Mouse (Mus musculus) cerebellum, adult 2 months (tissue): ENCODE measurements around the gene Uqcrq. TPM values are rescaled to one million over a fixed set of nuclear protein-coding genes. Genes with fewer than 3 reads are reported as not detected.

Experiments
- DNase-seq, 2 experiments: peaks; one replicate each; pipeline ENCODE4 v3.0.0; 2021
- H3K27ac ChIP-seq: fragments of 200-500 bp; 2 replicates; pipeline ENCODE4 v1.5.1; 2012; ENCODE audit warnings: low read length, control low read depth, inconsistent platforms; ENCODE audit not compliant: insufficient read depth
- H3K27me3 ChIP-seq: fragments of 200-500 bp; 2 replicates; pipeline ENCODE4 v1.6.1; 2012; ENCODE audit warnings: inconsistent platforms, mild to moderate bottlenecking, low read length, moderate library complexity; ENCODE audit not compliant: control insufficient read depth, insufficient read depth
- H3K4me1 ChIP-seq: fragments of 200-500 bp; 2 replicates; pipeline ENCODE4 v1.6.1; 2011; ENCODE audit warnings: low read length; ENCODE audit not compliant: control insufficient read depth, insufficient read depth
- H3K4me3 ChIP-seq: fragments of 200-500 bp; replicated peaks from 2 replicates; pipeline ENCODE3; 2011; ENCODE audit warnings: mild to moderate bottlenecking, low read depth, low read length, control low read depth; ENCODE audit not compliant: insufficient read depth
- CTCF ChIP-seq: fragments of 200-500 bp; IDR thresholded peaks from 2 replicates; pipeline ENCODE4 v1.5.1; 2011; ENCODE audit warnings: low read depth, mild to moderate bottlenecking, control low read depth, low read length, moderate library complexity, borderline replicate concordance; ENCODE audit not compliant: insufficient read depth
- POLR2A ChIP-seq: fragments of 200-500 bp; IDR thresholded peaks from 2 replicates; pipeline ENCODE4 v1.6.1; 2011; ENCODE audit warnings: low read length, control low read depth, borderline replicate concordance; ENCODE audit not compliant: insufficient read depth
- WGBS: fragments of 180-500 bp; shearing (Covaris S2); methylation state at CpG from one replicate; pipeline ENCODE4 v1.1.7; 2018; 5-methylcytosine and 5-hydroxymethylcytosine counted together
- polyA plus RNA-seq: library from polyadenylated mRNA; depleted of rRNA; stranded (reverse); fragments of >200 nt; gene quantifications from 2 replicates; pipeline ENCODE4 v1.2.3, GENCODE M21; 2012

Gene Uqcrq
- polyA plus RNA-seq, 1 experiment = 454 TPM

DNA sequence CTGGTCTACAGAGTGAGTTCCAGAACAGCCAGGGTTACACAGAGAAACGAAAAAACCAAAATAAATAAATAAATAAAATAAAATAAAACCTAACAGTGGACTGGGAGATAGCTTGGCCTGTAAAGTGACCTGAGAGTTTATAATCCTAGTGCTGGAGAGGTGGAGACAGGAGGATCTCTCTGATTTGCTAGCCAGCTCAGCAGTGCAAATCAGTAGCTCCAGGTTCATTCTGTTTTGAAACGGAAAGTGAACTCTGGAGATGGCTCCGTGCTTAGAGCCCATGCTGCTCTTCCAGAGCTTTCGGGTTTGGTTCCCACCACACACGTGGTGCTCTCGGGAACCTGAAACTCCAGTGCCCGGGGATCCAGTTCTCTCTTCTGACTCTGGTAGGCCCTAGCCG lies 17.4 kb upstream of the Uqcrq start:
- no peak for DNase-seq
- no peaks in the 10 kb centered on the region for H3K27me3 ChIP-seq
- H3K4me1 ChIP-seq = peaks cover 20% of the 10 kb centered on the region
- H3K27ac ChIP-seq = no peak overlapping the region
- 80% methylated on average over 8 of the region's 8 CpGs for WGBS
- no peak for TF ChIP-seq CTCF
- no peak for TF ChIP-seq POLR2A
- H3K4me3 ChIP-seq = no peak overlapping the region

DNA sequence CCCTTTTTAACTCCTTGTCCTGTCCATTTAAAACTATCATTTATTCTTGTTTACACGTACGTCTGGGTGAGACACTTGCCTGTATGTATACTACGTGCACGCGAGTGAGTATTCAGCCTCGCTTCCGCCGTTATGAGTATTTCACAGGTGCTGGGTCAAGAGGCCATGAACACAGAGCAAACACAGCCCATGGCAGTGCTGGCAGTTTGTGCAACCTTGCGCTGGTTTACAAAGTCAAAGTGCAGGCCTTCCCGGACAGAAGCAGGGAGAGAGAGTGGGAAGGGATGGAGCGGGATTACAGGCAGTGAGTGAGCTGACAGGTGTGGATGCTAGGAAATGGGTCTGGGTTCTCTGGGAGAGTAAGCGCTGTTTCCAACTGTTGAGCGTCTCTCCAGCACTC lies 15.6 kb upstream of the Uqcrq start:
- DNase-seq = no peak
- no peak overlapping the region for H3K4me3 ChIP-seq
- peaks cover 12% of the 10 kb centered on the region; the same call in 1 of the 2 replicates for H3K4me1 ChIP-seq
- WGBS = 95% methylated on average over 13 of the region's 13 CpGs
- TF ChIP-seq POLR2A (no peak), CTCF (no peak)
- no peak overlapping the region for H3K27ac ChIP-seq
- no peaks in the 10 kb centered on the region for H3K27me3 ChIP-seq

DNA sequence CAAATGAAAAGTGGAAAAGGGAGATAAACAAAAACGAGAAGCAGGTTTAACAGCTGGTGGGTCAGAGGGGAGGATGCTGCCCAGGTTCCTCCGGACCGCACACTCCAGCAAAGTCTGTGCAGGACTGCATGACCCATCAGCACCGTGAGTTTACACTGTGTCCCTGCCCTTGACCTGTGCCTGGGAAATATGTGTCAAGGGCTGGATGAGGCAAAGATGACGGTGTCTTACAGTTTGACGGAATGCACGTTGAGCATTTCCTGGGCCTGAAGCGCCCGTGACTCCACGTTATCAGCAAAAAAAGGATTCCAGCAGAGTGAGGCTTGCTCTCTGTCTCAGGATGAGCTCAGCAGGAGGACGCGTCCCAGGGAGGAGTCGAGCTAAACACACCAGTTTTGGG lies 14.9 kb upstream of the Uqcrq start:
- no peak overlapping the region for H3K27ac ChIP-seq
- no peak overlapping the region for H3K4me3 ChIP-seq
- 86% methylated on average over 13 of the region's 13 CpGs for WGBS
- peaks cover 8% of the 10 kb centered on the region; the same call in 1 of the 2 replicates for H3K4me1 ChIP-seq
- no peak for DNase-seq
- TF ChIP-seq POLR2A (no peak), CTCF (no peak)
- no peaks in the 10 kb centered on the region for H3K27me3 ChIP-seq

DNA sequence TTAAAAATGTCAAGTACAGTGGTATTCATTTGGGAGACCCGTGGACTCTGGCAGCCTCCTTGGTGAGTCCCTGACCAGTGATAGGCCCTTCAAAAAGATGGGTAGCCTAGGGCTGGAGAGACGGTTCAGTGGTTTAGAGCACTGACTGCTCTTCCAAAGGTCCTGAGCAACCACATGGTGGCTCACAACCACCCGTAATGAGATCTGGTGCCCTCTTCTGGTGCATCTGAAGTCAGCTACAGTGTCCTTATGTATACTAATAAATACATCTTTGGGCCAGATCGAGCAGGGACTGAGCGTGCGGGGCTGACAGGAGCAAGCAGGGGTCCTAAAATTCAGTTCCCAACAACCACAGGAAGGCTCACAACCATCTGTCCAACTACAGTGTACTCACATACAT lies 13.2 kb upstream of the Uqcrq start:
- Histone ChIP-seq H3K27ac (no peak overlapping the region), H3K4me3 (no peak overlapping the region), H3K4me1 (no peaks in the 10 kb centered on the region), H3K27me3 (no peaks in the 10 kb centered on the region)
- 11% methylated on average over 6 of the region's 6 CpGs for WGBS
- peak; percentile 61 for TF ChIP-seq CTCF
- TF ChIP-seq POLR2A = no peak
- peak; percentile 49 to 52 for DNase-seq

DNA sequence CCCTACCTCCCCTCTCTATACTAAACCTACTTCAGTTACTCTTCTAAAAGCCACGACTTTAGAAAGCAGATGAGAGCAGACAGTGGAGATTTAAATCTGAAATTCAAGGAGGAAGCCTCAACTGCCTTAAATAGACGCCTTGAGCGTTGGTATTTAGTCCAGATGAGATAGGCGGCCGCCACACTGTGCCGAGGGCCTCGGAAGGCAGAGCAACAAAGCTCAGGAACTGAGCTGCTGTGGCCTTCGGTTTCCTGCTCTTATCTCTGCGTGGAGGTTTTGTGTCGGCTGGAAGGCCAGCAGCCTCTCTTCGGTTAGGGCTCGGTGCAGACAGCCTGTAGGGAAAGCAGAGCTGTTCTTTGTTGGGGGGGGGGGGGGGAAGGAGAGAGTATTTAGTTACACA lies 11.3 kb upstream of the Uqcrq start:
- Histone ChIP-seq H3K4me3 (no peak overlapping the region), H3K27me3 (no peaks in the 10 kb centered on the region), H3K4me1 (no peaks in the 10 kb centered on the region), H3K27ac (no peak overlapping the region)
- WGBS = 55% methylated on average over 12 of the region's 12 CpGs
- no peak for TF ChIP-seq CTCF
- no peak for TF ChIP-seq POLR2A
- no peak for DNase-seq

DNA sequence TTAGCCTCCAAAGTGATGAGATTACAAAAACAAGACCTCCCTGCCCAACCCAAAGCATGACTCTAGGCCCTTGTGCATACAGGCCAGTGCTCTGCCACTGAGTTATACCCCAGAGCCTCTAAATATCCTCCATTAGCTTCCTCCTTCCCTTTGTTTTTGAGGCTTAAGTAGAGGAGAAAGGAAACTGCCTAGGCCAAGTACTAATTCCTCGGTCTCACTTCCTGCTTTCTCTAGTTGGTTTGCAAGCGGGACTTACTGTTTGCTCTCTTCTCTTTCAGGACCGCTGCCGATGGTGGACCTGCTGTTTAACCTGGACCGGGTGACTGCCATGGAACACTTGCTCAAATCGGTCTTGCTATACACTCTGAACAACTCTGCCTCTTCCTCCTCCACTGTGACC lies 5.7 kb upstream of the Uqcrq start:
- TF ChIP-seq POLR2A (no peak), CTCF (no peak)
- Histone ChIP-seq H3K27me3 (no peaks in the 10 kb centered on the region), H3K4me3 (no peak overlapping the region), H3K27ac (no peak overlapping the region), H3K4me1 (no peaks in the 10 kb centered on the region)
- 91% methylated on average over 6 of the region's 6 CpGs for WGBS
- no peak for DNase-seq

DNA sequence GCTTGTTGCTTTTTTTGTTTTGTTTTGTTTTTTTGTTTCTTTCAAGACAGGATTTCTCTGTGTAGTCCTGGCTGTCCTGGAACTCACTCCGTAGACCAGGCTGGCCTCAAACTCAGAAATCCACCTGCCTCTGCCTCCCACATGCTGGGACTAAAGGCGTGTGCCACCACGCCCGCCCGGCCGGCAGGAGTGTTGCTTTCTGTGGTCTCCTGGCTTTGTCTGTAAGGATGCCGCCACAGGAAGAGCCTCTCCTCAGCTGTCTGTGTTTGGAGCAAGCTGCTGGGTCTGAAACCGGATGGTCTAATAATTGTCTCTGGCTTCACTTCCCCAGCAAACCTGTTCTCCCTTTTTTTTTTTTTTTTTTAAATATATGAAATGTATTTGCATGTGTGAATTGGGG lies 4.9 kb upstream of the Uqcrq start:
- no peak for TF ChIP-seq POLR2A
- TF ChIP-seq CTCF = no peak
- 85% methylated on average over 8 of the region's 8 CpGs for WGBS
- DNase-seq = no peak

DNA sequence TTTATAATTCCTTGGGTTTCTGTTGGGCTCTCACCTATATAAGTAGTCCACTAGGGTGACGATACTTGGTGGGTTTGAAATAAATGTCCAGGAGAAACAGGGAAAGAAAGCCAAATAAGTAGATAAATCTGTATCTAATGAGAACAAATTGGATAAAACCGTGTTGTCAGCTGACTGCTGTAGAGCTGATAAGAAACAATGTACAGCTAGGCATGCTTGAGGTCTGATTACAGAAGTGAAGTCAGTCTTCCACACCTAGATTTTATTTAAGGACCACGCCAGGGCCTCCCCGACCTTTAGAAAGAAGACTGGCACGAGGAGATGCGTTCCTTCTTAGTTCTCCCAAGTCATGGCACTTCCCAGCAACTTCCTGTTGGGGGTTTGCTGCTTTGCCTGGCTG lies 2.4 kb upstream of the Uqcrq start:
- H3K4me3 ChIP-seq = no peak overlapping the region
- DNase-seq = no peak
- WGBS = 74% methylated on average over 6 of the region's 6 CpGs
- no peaks in the 10 kb centered on the region for H3K27me3 ChIP-seq
- H3K27ac ChIP-seq = no peak overlapping the region
- peaks cover 4% of the 10 kb centered on the region; the same call in 1 of the 2 replicates for H3K4me1 ChIP-seq
- TF ChIP-seq POLR2A = no peak
- TF ChIP-seq CTCF = no peak

More for the DNA sequence above, 4.9 kb upstream of the Uqcrq start:
- Histone ChIP-seq H3K27ac (no peak overlapping the region), H3K4me1 (no peaks in the 10 kb centered on the region), H3K4me3 (no peak overlapping the region), H3K27me3 (no peaks in the 10 kb centered on the region)

DNA sequence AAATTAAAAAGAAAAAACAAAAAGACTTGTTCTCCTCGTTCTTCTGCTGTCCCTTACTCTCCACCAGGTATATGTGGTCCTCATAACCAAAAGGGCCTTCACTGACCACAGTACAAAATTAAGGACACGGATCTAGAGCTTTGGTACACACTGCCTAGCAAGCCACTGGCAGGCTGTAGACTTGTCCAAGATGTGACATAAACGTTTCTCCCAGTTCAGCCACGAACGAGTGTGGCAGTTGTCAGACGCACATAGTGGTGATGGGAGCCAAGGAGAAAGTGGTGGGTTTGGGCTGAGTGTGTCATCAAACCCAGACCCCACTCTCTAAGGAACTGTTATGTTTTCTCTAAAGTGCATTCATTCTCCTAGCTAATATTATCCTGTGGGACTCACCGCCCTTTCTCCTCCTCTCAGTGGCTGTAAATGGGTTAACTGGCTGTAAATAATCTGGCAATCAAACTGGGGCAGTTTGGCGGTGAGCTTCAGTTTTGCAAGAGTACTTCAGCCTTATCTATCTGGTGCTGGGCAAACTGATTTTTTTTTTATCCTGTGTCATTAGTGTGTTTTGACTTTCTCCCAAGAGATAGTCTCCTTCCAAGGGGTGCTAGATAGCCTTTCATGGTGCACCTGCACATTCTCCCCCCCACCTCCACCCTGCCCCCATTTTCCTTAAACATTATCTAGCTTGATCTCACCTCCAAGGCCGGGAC lies 871 bp upstream of the Uqcrq start:
- Histone ChIP-seq H3K4me3 (peak overlapping the region; percentile 89), H3K27me3 (no peaks in the 10 kb centered on the region), H3K4me1 (peaks cover 4% of the 10 kb centered on the region; the same call in 1 of the 2 replicates), H3K27ac (peak overlapping the region; percentile 76)
- TF ChIP-seq POLR2A (peak; percentile 76; the same call in 1 of the 2 replicates), CTCF (no peak)
- no peak for DNase-seq
- 9% methylated on average over 9 of the region's 9 CpGs for WGBS
